Mouse (Mus musculus) telencephalon, adult 2 months (tissue): ENCODE measurements around the gene Nkx2-5.

ENCODE experiments used
- DNase-seq: peaks from one replicate; pipeline ENCODE4 v3.0.0-alpha.2; 2011; ENCODE audit warnings: low read depth, low spot score

Gene Nkx2-5

DNA sequence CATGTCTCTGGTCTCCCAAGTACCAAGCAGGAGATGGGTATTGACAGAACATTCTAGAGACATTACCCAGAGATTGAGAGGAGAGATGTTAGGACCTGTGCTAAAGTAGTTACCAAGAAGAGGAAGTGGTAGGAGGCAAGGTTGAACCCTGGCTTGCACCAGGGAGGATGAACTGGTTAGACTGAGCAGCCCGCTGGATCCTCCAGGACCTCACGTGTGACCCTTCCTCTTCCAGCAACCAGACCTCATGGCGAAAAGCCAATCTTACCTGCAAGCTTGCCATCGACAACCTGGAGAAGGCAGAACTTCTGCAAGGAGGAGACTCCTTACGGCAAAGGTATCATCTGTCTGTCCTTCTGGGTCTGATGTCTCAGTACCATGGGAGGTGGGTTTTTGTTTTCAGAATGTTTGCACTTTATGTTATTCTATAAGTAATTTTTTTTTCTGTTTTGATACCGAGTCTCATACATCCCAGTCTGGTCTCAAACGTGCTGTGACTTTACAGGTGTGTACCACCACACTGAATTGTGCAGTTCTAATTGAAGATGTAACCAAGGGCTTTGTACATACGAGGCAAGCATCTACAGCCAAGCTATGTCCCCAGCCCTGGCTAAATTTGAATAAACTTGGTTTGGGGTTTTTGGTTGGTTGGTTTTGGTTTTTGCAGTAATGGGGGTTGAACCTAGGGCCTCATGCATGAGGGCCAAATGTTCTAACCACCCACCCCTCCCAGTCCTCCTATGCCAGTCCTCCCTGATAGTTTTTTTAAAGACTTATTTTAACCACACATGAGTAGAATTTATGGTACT lies 55.1 kb downstream of the Nkx2-5 start:
- DNase-seq = no peak

DNA sequence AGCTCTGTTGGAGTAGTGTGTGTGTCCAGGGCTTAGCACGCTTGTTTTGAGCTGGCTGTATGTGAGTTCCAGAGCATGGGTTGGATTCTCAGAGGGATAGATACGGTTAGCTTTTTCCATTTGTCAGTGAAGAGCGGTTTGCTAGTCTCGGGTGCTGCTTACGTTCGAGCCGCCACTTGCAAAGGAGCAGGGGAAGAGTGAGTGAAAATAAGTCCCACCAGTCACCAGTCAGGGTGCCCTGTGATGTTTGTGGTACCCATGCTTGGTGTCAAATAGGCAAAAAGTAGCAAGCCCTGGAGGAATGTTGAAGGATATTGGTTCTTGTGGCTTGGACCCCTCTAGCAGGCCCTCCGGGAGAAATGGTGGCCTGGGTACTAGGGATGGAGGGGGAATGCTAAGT lies 55.8 kb downstream of the Nkx2-5 start:
- no peak for DNase-seq
